Mouse (Mus musculus): Measurements from ENCODE around the gene Wfs1.

Wfs1 gene

GRCm38 (mm10) chr5:36933383-36933782, 55.6 kb downstream of the Wfs1 start:
- in situ Hi-C loops (cut with MseI, MboI) = no loop called here

GRCm38 (mm10) chr5:36929376-36929775, 59.6 kb downstream of the Wfs1 start:
- in situ Hi-C loops (cut with MseI, MboI) = no loop called here

- in situ Hi-C loops (cut with MseI, MboI) = no loop called here
These were observed 60.3 kb downstream of the Wfs1 start for GRCm38 (mm10) chr5:36928701-36929100.

- in situ Hi-C loops (cut with MseI, MboI) = no loop called here
These were observed 64.9 kb downstream of the Wfs1 start for GRCm38 (mm10) chr5:36923826-36924700.

- in situ Hi-C loops (cut with MseI, MboI) = no loop called here
These were observed 66.2 kb downstream of the Wfs1 start for GRCm38 (mm10) chr5:36922811-36923210.

- in situ Hi-C loops (cut with MseI, MboI) = no loop called here
These were observed 67.1 kb downstream of the Wfs1 start for GRCm38 (mm10) chr5:36921871-36922270.

GRCm38 (mm10) chr5:36920072-36920471, 68.9 kb downstream of the Wfs1 start:
- in situ Hi-C loops (cut with MseI, MboI) = no loop called here

- in situ Hi-C loops (cut with MseI, MboI) = no loop called here
These were observed 71.0 kb downstream of the Wfs1 start for GRCm38 (mm10) chr5:36918016-36918415.

- in situ Hi-C loops (cut with MseI, MboI) = no loop called here
These were observed 71.8 kb downstream of the Wfs1 start for GRCm38 (mm10) chr5:36917245-36917644.

- in situ Hi-C loops (cut with MseI, MboI) = no loop called here
These were observed 72.4 kb downstream of the Wfs1 start for GRCm38 (mm10) chr5:36916581-36916980.

All from mouse trophoblast stem cell (cell line).